Mouse (Mus musculus) ES-E14 (cell line): Measurements from ENCODE around the gene Zfp217.

Experiments
- ZC3H11A ChIP-seq: IDR thresholded peaks from 2 replicates; pipeline ENCODE4 v1.6.1; 2012; ENCODE audit warnings: low read depth, mild to moderate bottlenecking, inconsistent platforms, low read length, borderline replicate concordance
- ZNF384 ChIP-seq: IDR thresholded peaks from 2 replicates; pipeline ENCODE4 v1.6.1; 2012; ENCODE audit warnings: low read depth, low read length, inconsistent platforms

DNA sequence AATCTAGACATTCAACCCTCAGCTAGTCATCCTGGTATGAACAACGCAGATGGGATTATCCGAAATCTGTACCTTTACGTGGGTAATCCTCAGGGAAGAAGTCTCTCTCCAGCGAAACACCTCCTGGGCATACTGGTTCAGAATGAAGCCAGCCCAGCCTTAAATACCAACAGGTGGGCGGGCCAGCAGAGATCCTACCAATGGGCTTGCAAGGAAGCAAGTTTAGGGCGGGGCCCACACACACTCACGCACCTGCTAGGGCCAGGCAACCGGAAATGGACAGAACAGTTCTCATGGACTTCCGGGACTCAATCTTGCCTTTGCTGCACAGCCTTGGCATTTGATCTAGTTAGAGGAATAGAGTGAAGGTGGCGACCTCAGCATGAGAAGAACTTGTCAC lies 5.4 kb downstream of the Zfp217 start:
- TF ChIP-seq ZC3H11A = no peak
- no peak for TF ChIP-seq ZNF384
